Mouse (Mus musculus) limb, embryonic 14.5 days (tissue): ENCODE measurements around the gene Snx17. TPM values are rescaled to one million over a fixed set of nuclear protein-coding genes. Genes with fewer than 3 reads are reported as not detected.

ENCODE experiments used
- ATAC-seq: fragments of 200-750 bp; cut with Nextera tagmentation; 2 replicates; pipeline ENCODE4 v1.8.0; 2017; ENCODE audit warnings: low read depth, moderate number of reproducible peaks, moderate TSS enrichment; ENCODE audit not compliant: low FRiP score
- DNase-seq: peaks from one replicate; pipeline ENCODE4 v3.0.0-alpha.2; 2015; ENCODE audit warnings: low spot score
- H3K27ac ChIP-seq: fragments of 300-500 bp; sonication (generic); replicated peaks from 2 replicates; pipeline ENCODE4 v1.5.1; 2014; ENCODE audit warnings: low read depth, mild to moderate bottlenecking, low read length, moderate library complexity, mixed read lengths
- H3K27me3 ChIP-seq: fragments of 300-500 bp; sonication (generic); 2 replicates; pipeline ENCODE4 v1.6.1; 2014; ENCODE audit warnings: low read length, mixed read lengths; ENCODE audit not compliant: control insufficient read depth, insufficient read depth
- H3K36me3 ChIP-seq: fragments of 300-500 bp; sonication (generic); 2 replicates; pipeline ENCODE4 v1.6.1; 2014; ENCODE audit warnings: mild to moderate bottlenecking, low read length, moderate library complexity, mixed read lengths; ENCODE audit not compliant: control insufficient read depth, insufficient read depth
- H3K4me1 ChIP-seq: fragments of 300-500 bp; sonication (generic); 2 replicates; pipeline ENCODE4 v1.6.1; 2014; ENCODE audit warnings: antibody characterized with exemption, low read length, mixed read lengths; ENCODE audit not compliant: control insufficient read depth, insufficient read depth
- H3K4me2 ChIP-seq: fragments of 300-500 bp; sonication (generic); replicated peaks from 2 replicates; pipeline ENCODE4 v1.6.1; 2014; ENCODE audit warnings: low read depth, mild to moderate bottlenecking, low read length, moderate library complexity; ENCODE audit not compliant: severe bottlenecking
- H3K4me3 ChIP-seq: fragments of 300-500 bp; sonication (generic); replicated peaks from 2 replicates; pipeline ENCODE4 v1.5.1; 2014; ENCODE audit warnings: low read length
- H3K9ac ChIP-seq: fragments of 300-500 bp; sonication (generic); 2 replicates; pipeline ENCODE4 v1.6.1; 2014; ENCODE audit warnings: mild to moderate bottlenecking, low read depth, low read length, moderate library complexity; ENCODE audit not compliant: severe bottlenecking
- H3K9me3 ChIP-seq: fragments of 300-500 bp; sonication (generic); 2 replicates; pipeline ENCODE4 v1.6.1; 2016; ENCODE audit warnings: low read length; ENCODE audit not compliant: control insufficient read depth
- POLR2A ChIP-seq: fragments of 200-500 bp; IDR thresholded peaks from 2 replicates; pipeline ENCODE4 v1.8.0; 2012; ENCODE audit warnings: inconsistent platforms, mild to moderate bottlenecking, moderate library complexity, borderline replicate concordance; ENCODE audit not compliant: insufficient read depth, insufficient read length; ENCODE audit errors: extremely low read depth
- WGBS: fragments of 180-500 bp; shearing (Covaris S2); extraction: QIAGEN DNeasy Blood & Tissue Kit; methylation state at CpG from one replicate; pipeline ENCODE4 v1.1.7; 2014; 5-methylcytosine and 5-hydroxymethylcytosine counted together
- polyA plus RNA-seq, 2 experiments: library from polyadenylated mRNA; depleted of rRNA in 1 of 2; stranded (reverse) in 1 of 2; unstranded in 1 of 2; fragments of >200 nt; fragmentation: Nextera tagmentation in 1 of 2; extraction: Ambion mirVana in 1 of 2; gene quantifications; 2 replicates each; pipeline versions ENCODE4 v1.2.1 to v1.2.3; 2012 to 2014

Snx17 gene
- polyA plus RNA-seq, 2 experiments, result 108 to 139 TPM

- no peak overlapping the region for H3K4me3 ChIP-seq
- no peak for TF ChIP-seq POLR2A
- H3K27ac ChIP-seq, result no peak overlapping the region
- DNase-seq (no peak), ATAC-seq (no peak)
- no peaks in the 10 kb centered on the region for H3K27me3 ChIP-seq
- no peaks in the 10 kb centered on the region for H3K4me1 ChIP-seq
- H3K9ac ChIP-seq, result no peak overlapping the region
- H3K9me3 ChIP-seq, result no peaks in the 10 kb centered on the region
- no peak overlapping the region for H3K4me2 ChIP-seq
- H3K36me3 ChIP-seq, result peaks cover 89% of the 10 kb centered on the region
Measured at GRCm38 (mm10) chr5:31162462-31162861, 30.6 kb upstream of the Snx17 start.

- Histone ChIP-seq H3K4me1 (no peaks in the 10 kb centered on the region), H3K36me3 (peaks cover 89% of the 10 kb centered on the region), H3K27ac (no peak overlapping the region), H3K4me3 (no peak overlapping the region), H3K9ac (no peak overlapping the region), H3K27me3 (no peaks in the 10 kb centered on the region), H3K9me3 (no peaks in the 10 kb centered on the region), H3K4me2 (no peak overlapping the region)
- WGBS, result 92% methylated on average over 1 of the region's 1 CpGs
- no peak for DNase-seq
- no peak for ATAC-seq
- no peak for TF ChIP-seq POLR2A
Measured at GRCm38 (mm10) chr5:31164878-31165277, 28.1 kb upstream of the Snx17 start.

DNA sequence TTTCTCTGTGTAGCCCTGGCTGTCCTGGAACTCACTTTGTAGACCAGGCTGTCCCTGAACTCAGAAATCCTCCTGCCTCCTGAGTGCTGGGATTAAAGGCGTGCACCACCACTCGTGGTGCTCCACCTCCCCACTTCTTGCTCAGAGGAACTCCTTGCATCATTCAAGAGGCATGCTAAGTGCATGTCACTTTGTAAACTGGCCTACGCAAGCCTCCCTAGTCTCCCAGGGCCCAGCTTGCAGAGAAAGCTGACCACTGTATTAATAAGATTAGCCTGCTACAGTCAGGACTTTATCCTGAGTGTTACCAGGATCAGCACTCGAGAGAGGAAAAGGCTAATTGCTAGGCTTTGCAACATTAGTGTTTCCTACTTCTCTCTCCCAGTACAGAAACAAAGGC is 24.4 kb upstream of the Snx17 start:
- H3K36me3 ChIP-seq, result peaks cover 91% of the 10 kb centered on the region
- H3K27me3 ChIP-seq, result no peaks in the 10 kb centered on the region
- H3K27ac ChIP-seq, result no peak overlapping the region
- H3K9ac ChIP-seq, result no peak overlapping the region
- ATAC-seq, result no peak
- H3K9me3 ChIP-seq, result no peaks in the 10 kb centered on the region
- WGBS, result 93% methylated on average over 4 of the region's 4 CpGs
- no peak overlapping the region for H3K4me2 ChIP-seq
- no peak overlapping the region for H3K4me3 ChIP-seq
- no peak for DNase-seq
- H3K4me1 ChIP-seq, result no peaks in the 10 kb centered on the region
- no peak for TF ChIP-seq POLR2A

DNA sequence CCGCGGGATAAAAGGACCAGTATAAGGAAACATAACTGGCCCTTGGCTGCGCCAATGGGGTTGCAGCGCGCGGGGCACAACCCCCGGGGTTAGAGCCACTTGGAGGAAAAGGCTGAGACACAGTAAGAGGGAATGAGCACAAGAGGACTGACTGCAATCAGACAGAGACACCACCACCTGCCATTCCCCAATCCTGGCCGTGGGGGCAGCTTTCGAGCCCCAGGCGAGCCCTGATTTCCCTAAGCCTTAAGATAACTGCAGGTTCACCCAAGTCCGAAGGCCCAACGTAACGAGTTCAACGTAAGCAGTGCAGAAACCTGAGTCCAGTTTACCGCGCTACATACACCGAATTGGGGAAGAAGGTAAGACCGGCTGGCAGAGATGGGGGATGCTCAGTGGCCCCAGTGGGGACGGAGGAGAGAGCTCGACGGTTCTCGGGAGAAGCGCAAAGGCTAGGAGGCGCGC is 13.7 kb upstream of the Snx17 start:
- Histone ChIP-seq H3K4me1 (peaks cover 6% of the 10 kb centered on the region), H3K9me3 (no peaks in the 10 kb centered on the region), H3K9ac (peak overlapping the region; percentile 70), H3K27ac (peak overlapping the region; percentile 96), H3K27me3 (no peaks in the 10 kb centered on the region), H3K4me2 (peak overlapping the region; percentile 74), H3K4me3 (peak overlapping the region; percentile 87), H3K36me3 (peaks cover 3% of the 10 kb centered on the region)
- under 1% methylated on average over 25 of the region's 25 CpGs for WGBS
- no peak for TF ChIP-seq POLR2A
- ATAC-seq (peak; percentile 49), DNase-seq (no peak)

DNA sequence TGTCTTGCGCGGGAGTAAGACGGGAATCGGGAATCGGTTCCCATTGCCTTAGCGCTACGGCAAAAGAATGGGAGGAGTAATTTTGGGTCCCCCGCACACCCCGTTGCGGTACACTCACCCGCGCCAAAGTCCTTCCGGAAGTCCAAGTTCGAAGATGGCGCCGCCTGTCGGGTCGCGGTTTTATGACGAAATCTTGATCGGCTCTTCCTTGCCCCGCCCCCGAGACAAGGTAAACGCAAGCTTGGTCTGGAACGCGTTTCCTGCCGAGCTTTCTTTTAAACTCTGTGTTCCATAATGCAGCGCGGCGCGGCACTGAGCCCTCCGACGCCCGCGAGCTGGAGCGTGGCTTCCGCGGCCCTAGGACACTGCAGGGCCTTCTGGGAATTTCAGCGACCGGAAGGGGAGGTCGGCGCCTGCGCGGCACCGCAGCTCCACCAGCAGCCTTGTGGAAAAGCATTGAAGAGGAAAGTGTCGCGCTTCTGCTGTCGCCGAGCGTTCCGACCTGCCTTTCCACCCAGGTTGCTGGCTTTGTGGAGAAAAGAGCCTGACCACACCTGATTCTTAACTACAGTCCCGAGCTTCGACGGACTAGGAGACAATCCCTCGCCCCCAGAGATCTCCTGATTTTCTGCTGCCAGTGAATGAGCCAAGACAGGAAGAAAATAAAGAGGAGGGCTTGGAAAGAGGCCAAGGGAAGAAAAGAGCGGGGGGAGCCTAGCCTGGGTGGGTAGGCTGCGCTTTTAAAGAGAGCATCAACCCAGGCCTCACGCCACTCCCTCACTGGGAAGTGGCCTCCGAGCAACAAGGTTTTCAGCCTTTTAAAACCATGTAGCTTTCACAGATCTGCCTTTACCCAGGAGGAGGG is 13.0 kb upstream of the Snx17 start, which contains the start of the genes Gm29609 and Gtf3c2:
Gene Gm29609 (minus strand): TSS at position 146 of the 865 bp plus-strand sequence.
Gene Gtf3c2 (minus strand): TSS at position 379 of the 865 bp plus-strand sequence.
- WGBS, result under 1% methylated on average over 59 of the region's 59 CpGs

More for the DNA sequence above, 13.0 kb upstream of the Snx17 start, which contains the start of the genes Gm29609 and Gtf3c2:
- Histone ChIP-seq H3K4me3 (peak within 1 kb of the TSS; percentile 87), H3K9ac (peak within 1 kb of the TSS; percentile 70), H3K36me3 (no peaks in the 10 kb centered on the region), H3K4me1 (peaks cover 6% of the 10 kb centered on the region), H3K27me3 (no peaks in the 10 kb centered on the region), H3K27ac (peak within 1 kb of the TSS; percentile 96), H3K4me2 (peak within 1 kb of the TSS; percentile 74), H3K9me3 (no peaks in the 10 kb centered on the region)
- TF ChIP-seq POLR2A, result peak; percentile 78; the same call in 1 of the 2 replicates
- peak; percentile 98 for DNase-seq
- peak; percentile 96 for ATAC-seq
